Mouse (Mus musculus) right cerebral cortex, adult 18-20 months (tissue): ENCODE measurements around the gene Tut7.
"Not testable (repeated sequence)": the region's sequence is repeated elsewhere in the genome, so short reads cannot be mapped to it uniquely, and the experiment has no call there.

Source experiments
- DNase-seq: peaks from one replicate; pipeline ENCODE4 v3.0.0; 2022; ENCODE audit warnings: mixed read lengths

The Tut7 gene

DNA sequence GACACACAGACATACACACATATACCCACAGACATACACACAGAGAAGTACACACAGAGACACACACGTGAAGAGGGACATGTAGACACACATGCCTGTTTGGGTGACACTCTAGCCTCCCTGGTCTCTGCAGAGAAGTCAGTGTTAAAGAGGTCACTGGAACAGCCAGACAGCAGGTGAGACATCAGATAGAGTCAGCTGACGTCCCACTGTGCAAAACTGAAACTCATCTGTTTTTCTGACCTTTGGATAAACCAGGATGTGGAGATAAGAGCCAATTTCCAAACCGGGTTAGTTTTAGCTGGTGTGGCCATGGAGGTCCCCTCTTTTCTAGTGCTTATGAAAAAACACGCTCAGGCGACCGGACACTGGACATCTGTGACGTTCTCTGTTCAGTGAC, 9.5 kb upstream of the Tut7 start:
- DNase-seq = no peak

- no peak for DNase-seq
These were observed 3.0 kb upstream of the Tut7 start for GRCm38 (mm10) chr13:59825966-59826365.

GRCm38 (mm10) chr13:59820836-59821235, 2.1 kb downstream of the Tut7 start:
- DNase-seq = no peak

GRCm38 (mm10) chr13:59820114-59820513, 2.8 kb downstream of the Tut7 start:
- DNase-seq = no peak

DNA sequence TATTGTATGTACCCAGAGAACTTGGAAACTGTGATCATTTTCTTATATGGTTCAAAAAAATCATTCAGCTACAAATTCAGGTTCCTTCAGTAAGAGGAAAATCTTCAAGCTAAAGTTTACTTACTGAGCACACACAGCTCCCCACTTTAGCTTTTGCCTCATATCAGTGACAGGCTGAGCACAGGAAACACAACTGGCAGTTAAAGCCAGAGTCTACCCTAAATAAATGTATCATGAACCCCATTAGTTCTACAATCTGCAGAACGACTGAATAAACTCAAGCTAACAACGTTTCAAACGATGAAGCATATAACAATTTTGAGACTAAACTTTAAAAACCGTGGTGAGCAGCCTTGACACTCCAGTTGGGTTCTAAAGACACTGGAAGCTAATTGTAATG, 5.6 kb downstream of the Tut7 start:
- DNase-seq = no peak

GRCm38 (mm10) chr13:59814109-59814591, 8.8 kb downstream of the Tut7 start:
- no peak for DNase-seq

GRCm38 (mm10) chr13:59811581-59811980, 11.4 kb downstream of the Tut7 start:
- no peak for DNase-seq

DNA sequence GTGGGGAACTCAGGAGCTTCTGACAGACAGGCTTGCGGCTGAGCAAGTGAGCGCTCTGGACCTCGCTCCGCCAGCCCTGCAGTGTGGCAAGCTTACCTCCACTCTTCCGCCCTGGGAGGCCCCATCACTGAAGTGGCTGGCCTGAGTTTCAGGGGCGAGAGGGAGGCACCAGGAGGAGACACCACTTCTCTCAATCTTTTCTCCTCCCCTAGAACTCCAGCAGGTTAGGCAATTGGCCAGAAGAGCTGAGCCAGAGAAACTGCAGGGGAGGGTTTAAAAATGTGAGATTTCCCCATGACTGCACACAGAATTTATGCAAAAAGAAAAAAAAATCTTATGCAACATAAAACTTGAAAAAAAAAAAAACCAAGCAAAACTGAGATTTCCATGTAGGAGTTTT, 21.9 kb downstream of the Tut7 start:
- DNase-seq = peak; percentile 66

DNA sequence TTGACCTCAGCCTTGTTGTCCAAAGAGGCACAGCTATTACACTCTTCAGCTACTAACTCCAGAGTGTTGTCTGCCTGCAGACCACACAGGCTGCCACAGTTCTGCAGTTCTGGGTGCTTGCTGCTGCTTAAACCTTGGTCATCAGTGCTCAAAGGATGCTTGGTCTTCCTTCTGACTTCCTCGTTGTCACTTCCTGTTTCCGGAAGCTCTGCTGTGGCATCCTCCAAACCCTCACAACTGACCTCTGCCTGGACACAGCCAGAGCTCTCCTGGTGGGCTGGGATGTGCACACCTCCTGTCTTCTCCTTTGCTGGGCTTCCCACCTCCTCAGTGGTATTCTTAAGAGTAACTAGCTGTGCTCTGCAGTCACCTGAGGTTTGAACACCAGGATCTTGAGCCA, 22.9 kb downstream of the Tut7 start:
- no peak for DNase-seq

DNA sequence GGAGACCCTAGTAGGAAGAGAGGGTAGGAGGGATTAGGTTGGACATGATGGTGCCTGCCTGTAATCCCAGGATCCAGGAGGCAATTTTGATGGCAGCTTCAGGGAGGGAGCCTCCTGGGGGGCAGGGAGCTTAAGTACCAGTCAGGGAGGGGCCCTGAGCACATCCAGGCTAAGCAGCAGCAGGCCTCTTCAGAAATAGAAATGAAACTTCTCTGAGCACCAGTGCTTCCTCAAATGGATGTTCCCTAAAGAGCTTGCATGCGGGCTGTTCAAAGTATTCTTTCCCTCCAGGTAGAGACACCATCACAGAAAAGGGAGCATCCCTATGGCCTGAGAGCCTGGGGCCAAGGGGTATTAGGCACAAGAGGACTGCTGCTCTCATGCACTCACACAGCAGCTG, 24.6 kb downstream of the Tut7 start:
- DNase-seq = no peak

GRCm38 (mm10) chr13:59796466-59796848, 26.5 kb downstream of the Tut7 start:
- no peak for DNase-seq

GRCm38 (mm10) chr13:59795807-59796465, 27.0 kb downstream of the Tut7 start:
- no peak for DNase-seq

GRCm38 (mm10) chr13:59794786-59795185, 28.2 kb downstream of the Tut7 start:
- no peak for DNase-seq

DNA sequence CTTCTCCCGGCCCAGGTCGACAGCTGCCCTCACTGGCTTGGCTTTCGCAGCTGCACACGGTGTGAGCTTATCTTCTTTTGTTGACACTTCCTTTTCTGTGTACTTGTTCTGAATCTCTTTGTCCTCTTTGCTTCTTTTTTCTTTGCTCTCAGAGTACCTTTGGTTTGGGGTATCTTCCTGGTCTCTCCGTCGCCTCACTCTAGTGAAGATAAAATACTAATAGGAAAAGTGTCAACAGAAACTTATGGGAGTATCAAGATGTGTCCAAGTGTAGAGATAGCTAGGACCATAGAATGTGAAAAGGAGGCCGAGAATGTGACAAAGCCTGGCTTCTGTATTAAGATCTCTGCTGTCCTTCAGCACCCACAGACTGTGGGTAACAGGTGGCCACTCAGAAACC, 40.8 kb downstream of the Tut7 start, which contains the start of gene Gm49354:
TSS of gene Gm49354 (minus strand) at position 101 of the 400 bp plus-strand sequence.
- DNase-seq = no peak

- DNase-seq = not testable (repeated sequence)
These were observed 43.1 kb downstream of the Tut7 start for GRCm38 (mm10) chr13:59779744-59780264.

- no peak for DNase-seq
These were observed 43.7 kb downstream of the Tut7 start for GRCm38 (mm10) chr13:59779213-59779612.

DNA sequence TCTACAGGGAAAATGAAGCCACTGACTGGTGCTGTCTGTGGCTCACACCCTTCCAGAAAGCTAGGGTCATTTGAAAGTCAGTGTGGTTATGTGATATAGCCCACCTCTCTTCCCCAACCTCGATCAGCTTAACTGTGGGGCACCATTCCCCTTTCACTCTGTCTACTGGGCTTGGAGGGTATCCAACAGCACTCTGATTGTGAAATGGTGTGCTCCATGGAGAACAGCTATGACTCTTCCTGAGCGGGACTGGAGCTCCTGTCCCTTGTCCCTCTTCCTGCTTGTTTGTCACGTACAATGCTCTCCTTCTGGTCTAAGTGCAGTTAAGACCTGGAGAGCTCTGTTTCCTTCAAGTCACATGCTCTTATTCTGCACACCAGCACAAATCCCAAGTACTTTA, 47.8 kb downstream of the Tut7 start:
- no peak for DNase-seq

DNA sequence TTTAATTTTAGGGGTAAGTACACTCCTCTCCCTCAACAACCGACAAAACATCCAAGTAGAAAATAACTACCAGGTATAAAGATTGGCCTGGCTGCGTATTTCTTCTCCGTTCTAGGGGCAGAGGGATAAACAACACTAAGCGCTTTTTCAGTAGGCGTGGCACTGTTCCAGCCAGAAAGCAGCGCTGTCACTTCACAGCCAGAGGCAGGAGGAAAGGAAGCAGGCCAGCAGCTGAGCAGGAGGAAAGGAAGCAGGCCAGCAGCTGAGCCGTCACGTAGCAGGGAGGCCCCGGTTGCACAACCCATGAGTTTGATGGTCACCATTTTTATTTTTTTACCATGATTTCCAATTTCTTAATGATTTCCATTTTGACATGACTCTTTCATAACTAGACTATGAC, 51.7 kb downstream of the Tut7 start:
- peak; percentile 49 for DNase-seq

DNA sequence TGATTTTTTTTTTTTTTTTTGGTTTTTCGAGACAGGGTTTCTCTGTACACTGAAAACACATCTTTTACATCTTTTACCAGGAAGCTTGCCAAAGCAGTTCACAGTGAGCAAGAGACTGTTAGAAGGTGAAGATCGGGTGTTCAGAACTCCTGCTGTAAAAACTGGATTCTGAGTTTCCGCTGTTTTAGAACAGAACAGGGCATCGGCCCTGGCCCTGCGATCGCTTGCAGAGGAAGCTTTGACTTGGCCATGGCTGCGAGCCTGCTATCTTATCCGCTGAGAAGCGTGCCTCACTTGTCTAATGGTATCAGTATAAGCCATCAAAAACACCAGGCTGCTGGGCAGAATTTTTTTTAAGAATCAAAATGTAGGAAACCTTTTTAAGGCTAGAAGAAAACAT, 52.1 kb downstream of the Tut7 start:
- no peak for DNase-seq

GRCm38 (mm10) chr13:59770164-59770562, 52.8 kb downstream of the Tut7 start:
- DNase-seq = peak; percentile 89

DNA sequence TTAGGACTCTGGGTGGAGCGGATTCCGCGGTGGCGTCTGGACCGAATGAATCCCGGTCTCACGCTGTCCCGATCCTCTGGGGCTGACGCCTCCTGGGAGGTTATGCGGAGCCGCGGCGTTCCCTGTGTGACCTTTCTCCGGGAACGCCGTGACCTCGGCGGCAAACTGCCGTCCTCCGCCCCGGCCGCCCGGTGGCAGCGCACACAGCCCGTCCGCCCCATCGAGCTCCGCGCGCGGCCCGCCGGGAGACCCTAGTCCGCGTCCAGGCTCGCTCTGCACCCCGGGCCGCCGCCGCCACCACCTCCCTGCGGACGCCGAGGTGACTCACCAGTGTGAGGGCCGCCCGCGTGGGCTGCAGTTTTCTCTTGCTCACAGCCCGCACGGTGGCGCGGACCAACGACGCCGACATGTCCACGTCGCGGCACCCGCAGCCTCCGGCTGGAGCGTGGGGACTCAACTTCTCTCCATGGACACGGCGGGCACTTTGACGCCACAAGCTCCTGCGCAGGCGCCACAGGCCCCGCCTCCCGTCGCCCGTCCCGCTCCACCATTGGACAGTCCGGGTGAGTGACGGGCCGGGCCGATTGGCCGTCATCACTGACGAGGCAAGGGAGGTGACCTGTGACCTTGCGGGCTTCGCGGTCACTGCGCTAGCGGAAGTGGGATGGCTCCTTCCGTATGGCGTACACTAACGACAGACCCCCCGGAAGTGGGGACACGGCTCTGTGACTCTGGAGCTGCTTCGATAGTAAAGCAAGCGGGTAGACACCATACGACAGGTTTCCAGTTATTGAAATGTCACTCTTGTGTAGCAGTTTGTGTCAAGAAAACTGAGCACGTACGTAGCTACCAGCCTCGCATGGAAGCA, 53.4 kb downstream of the Tut7 start, which contains the start of gene Isca1:
TSS of gene Isca1 (minus strand) at position 515 of the 868 bp plus-strand sequence.
- peak; percentile 99 for DNase-seq

GRCm38 (mm10) chr13:59768531-59768930, 54.4 kb downstream of the Tut7 start:
- no peak for DNase-seq

DNA sequence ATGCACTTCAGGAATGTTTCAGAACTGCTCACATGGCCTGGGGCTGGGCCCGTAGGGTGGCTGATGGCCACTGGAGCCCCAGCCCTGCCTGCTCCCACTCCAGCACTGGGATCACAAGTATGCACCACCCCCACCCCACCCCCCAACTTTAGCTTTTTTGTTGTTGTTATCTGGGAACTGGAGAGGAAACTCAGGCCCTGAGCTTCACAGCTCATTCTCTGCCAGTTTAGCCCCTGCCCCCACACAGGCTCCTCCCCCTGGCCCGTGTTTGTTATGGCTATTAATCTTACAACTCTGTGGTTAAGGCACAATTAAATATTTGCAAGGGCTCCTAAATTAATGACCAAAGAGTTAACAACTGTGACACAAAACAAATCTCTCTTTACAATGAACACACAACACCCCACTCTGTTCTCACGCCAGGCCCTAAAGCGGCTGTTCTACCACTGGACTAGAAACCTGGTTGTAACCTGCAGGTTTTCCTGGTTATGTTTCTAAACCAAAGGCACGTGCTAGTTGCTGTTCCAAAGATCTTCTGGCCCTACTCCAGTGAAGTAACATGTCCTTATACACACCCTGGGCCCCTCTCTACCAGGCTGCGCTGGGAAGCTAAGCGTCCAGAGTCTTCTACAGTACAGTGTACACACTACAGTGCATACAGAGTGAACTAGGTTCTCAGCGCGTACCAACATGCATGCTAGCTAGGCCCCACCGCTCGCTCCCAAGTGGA, 56.0 kb downstream of the Tut7 start:
- no peak for DNase-seq
